Mouse (Mus musculus) limb, embryonic 13.5 days (tissue): Measurements from ENCODE around the gene Serpina16. TPM values are rescaled to one million over a fixed set of nuclear protein-coding genes. Genes with fewer than 3 reads are reported as not detected.

Source experiments
- ATAC-seq: fragments of 200-750 bp; cut with Nextera tagmentation; 2 replicates; pipeline ENCODE4 v1.8.0; 2017; ENCODE audit warnings: low read depth, moderate number of reproducible peaks, moderate TSS enrichment; ENCODE audit not compliant: low FRiP score
- H3K27ac ChIP-seq: fragments of 300-500 bp; sonication (generic); 2 replicates; pipeline ENCODE4 v1.5.1; 2015; ENCODE audit warnings: inconsistent platforms, mild to moderate bottlenecking, moderate library complexity
- H3K27me3 ChIP-seq: fragments of 300-500 bp; sonication (generic); 2 replicates; pipeline ENCODE4 v1.6.1; 2015; ENCODE audit warnings: mild to moderate bottlenecking, inconsistent platforms
- H3K36me3 ChIP-seq: fragments of 300-500 bp; sonication (generic); 2 replicates; pipeline ENCODE4 v1.6.1; 2015; ENCODE audit warnings: inconsistent platforms, mild to moderate bottlenecking, moderate library complexity
- H3K4me1 ChIP-seq: fragments of 300-500 bp; sonication (generic); 2 replicates; pipeline ENCODE4 v1.6.1; 2015; ENCODE audit warnings: inconsistent platforms
- H3K4me2 ChIP-seq: fragments of 300-500 bp; sonication (generic); replicated peaks from 2 replicates; pipeline ENCODE4 v1.6.1; 2015; ENCODE audit warnings: inconsistent platforms, mild to moderate bottlenecking, moderate library complexity
- H3K4me3 ChIP-seq: fragments of 300-500 bp; sonication (generic); 2 replicates; pipeline ENCODE4 v1.5.1; 2015; ENCODE audit warnings: moderate library complexity, mild to moderate bottlenecking, inconsistent platforms
- H3K9ac ChIP-seq: fragments of 300-500 bp; sonication (generic); 2 replicates; pipeline ENCODE4 v1.6.1; 2015; ENCODE audit warnings: mild to moderate bottlenecking, inconsistent platforms
- H3K9me3 ChIP-seq: fragments of 300-500 bp; sonication (generic); 2 replicates; pipeline ENCODE4 v1.6.1; 2016; ENCODE audit warnings: inconsistent platforms
- WGBS: fragments of 180-500 bp; shearing (Covaris S2); methylation state at CpG from one replicate; pipeline ENCODE4 v1.1.7; 2015; 5-methylcytosine and 5-hydroxymethylcytosine counted together
- polyA plus RNA-seq: library from polyadenylated mRNA; unstranded; fragments of >200 nt; fragmentation: Nextera tagmentation; extraction: Ambion mirVana; gene quantifications from 2 replicates; pipeline ENCODE4 v1.2.1, GENCODE M21; 2015

Gene Serpina16
- polyA plus RNA-seq, result not detected in 2 replicates

- Histone ChIP-seq H3K27ac (no peak within 1 kb of the TSS), H3K4me2 (no peak within 1 kb of the TSS), H3K9ac (no peak within 1 kb of the TSS), H3K36me3 (no peaks in the 10 kb centered on the region), H3K4me3 (no peak within 1 kb of the TSS), H3K9me3 (no peaks in the 10 kb centered on the region), H3K27me3 (no peaks in the 10 kb centered on the region), H3K4me1 (no peaks in the 10 kb centered on the region)
- no peak for ATAC-seq
- WGBS, result 100% methylated on average over 1 of the region's 1 CpGs
Observed at GRCm38 (mm10) chr12:103676039-103676438, at the start of gene Serpina16. Serpina16 (minus strand) TSS chr12:103676139.

GRCm38 (mm10) chr12:103711537-103711936 is 35.6 kb upstream of the Serpina16 start:
- no peak overlapping the region for H3K4me2 ChIP-seq
- no peak overlapping the region for H3K27ac ChIP-seq
- 72% methylated on average over 3 of the region's 3 CpGs for WGBS
- no peaks in the 10 kb centered on the region for H3K9me3 ChIP-seq
- H3K27me3 ChIP-seq, result no peaks in the 10 kb centered on the region
- no peaks in the 10 kb centered on the region for H3K36me3 ChIP-seq
- H3K9ac ChIP-seq, result no peak overlapping the region
- no peaks in the 10 kb centered on the region for H3K4me1 ChIP-seq
- ATAC-seq, result no peak
- no peak overlapping the region for H3K4me3 ChIP-seq

GRCm38 (mm10) chr12:103710405-103710804 is 34.5 kb upstream of the Serpina16 start:
- H3K27ac ChIP-seq, result no peak overlapping the region
- no peak for ATAC-seq
- H3K4me3 ChIP-seq, result no peak overlapping the region
- 44% methylated on average over 1 of the region's 1 CpGs for WGBS
- H3K27me3 ChIP-seq, result no peaks in the 10 kb centered on the region
- H3K4me1 ChIP-seq, result no peaks in the 10 kb centered on the region
- no peaks in the 10 kb centered on the region for H3K9me3 ChIP-seq
- no peak overlapping the region for H3K4me2 ChIP-seq
- H3K36me3 ChIP-seq, result no peaks in the 10 kb centered on the region
- no peak overlapping the region for H3K9ac ChIP-seq

- Histone ChIP-seq H3K27ac (no peak overlapping the region), H3K4me1 (no peaks in the 10 kb centered on the region), H3K27me3 (no peaks in the 10 kb centered on the region), H3K9me3 (no peaks in the 10 kb centered on the region), H3K4me3 (no peak overlapping the region), H3K36me3 (no peaks in the 10 kb centered on the region), H3K4me2 (no peak overlapping the region), H3K9ac (no peak overlapping the region)
- no peak for ATAC-seq
- 68% methylated on average over 4 of the region's 4 CpGs for WGBS
Observed at GRCm38 (mm10) chr12:103706113-103706512, 30.2 kb upstream of the Serpina16 start.

- 69% methylated on average over 2 of the region's 2 CpGs for WGBS
- H3K9me3 ChIP-seq, result no peaks in the 10 kb centered on the region
- H3K36me3 ChIP-seq, result no peaks in the 10 kb centered on the region
Observed at GRCm38 (mm10) chr12:103705547-103705946, 29.6 kb upstream of the Serpina16 start.

GRCm38 (mm10) chr12:103700144-103700750 is 24.3 kb upstream of the Serpina16 start:
- Histone ChIP-seq H3K27ac (no peak overlapping the region), H3K36me3 (no peaks in the 10 kb centered on the region), H3K4me1 (no peaks in the 10 kb centered on the region), H3K27me3 (no peaks in the 10 kb centered on the region), H3K9ac (no peak overlapping the region), H3K4me2 (no peak overlapping the region), H3K9me3 (no peaks in the 10 kb centered on the region), H3K4me3 (no peak overlapping the region)
- ATAC-seq, result no peak
- WGBS, result 86% methylated on average over 4 of the region's 4 CpGs

More at GRCm38 (mm10) chr12:103705547-103705946, 29.6 kb upstream of the Serpina16 start:
- Histone ChIP-seq H3K27me3 (no peaks in the 10 kb centered on the region), H3K27ac (no peak overlapping the region), H3K4me1 (no peaks in the 10 kb centered on the region), H3K4me2 (no peak overlapping the region), H3K4me3 (no peak overlapping the region), H3K9ac (no peak overlapping the region)
- no peak for ATAC-seq

- WGBS, result 91% methylated on average over 8 of the region's 8 CpGs
- no peak within 1 kb of the TSS for H3K4me2 ChIP-seq
- no peak within 1 kb of the TSS for H3K27ac ChIP-seq
- no peak within 1 kb of the TSS for H3K4me3 ChIP-seq
- H3K4me1 ChIP-seq, result no peaks in the 10 kb centered on the region
- H3K27me3 ChIP-seq, result no peaks in the 10 kb centered on the region
- ATAC-seq, result no peak
- no peak within 1 kb of the TSS for H3K9ac ChIP-seq
- no peaks in the 10 kb centered on the region for H3K9me3 ChIP-seq
- no peaks in the 10 kb centered on the region for H3K36me3 ChIP-seq
Observed at GRCm38 (mm10) chr12:103695429-103695828, 19.5 kb upstream of the Serpina16 start, which contains the start of gene Serpina1f. Serpina1f (minus strand) TSS chr12:103695529.

- Histone ChIP-seq H3K9ac (no peak overlapping the region), H3K27me3 (no peaks in the 10 kb centered on the region), H3K4me2 (no peak overlapping the region), H3K4me3 (no peak overlapping the region), H3K9me3 (no peaks in the 10 kb centered on the region), H3K27ac (no peak overlapping the region), H3K4me1 (no peaks in the 10 kb centered on the region), H3K36me3 (no peaks in the 10 kb centered on the region)
- no peak for ATAC-seq
- 18% methylated on average over 3 of the region's 3 CpGs for WGBS
Observed at GRCm38 (mm10) chr12:103688221-103688814, 12.4 kb upstream of the Serpina16 start.

GRCm38 (mm10) chr12:103687021-103687420 is 11.1 kb upstream of the Serpina16 start:
- Histone ChIP-seq H3K4me2 (no peak overlapping the region), H3K4me1 (no peaks in the 10 kb centered on the region), H3K4me3 (no peak overlapping the region), H3K36me3 (no peaks in the 10 kb centered on the region), H3K9me3 (no peaks in the 10 kb centered on the region), H3K27me3 (no peaks in the 10 kb centered on the region), H3K9ac (no peak overlapping the region), H3K27ac (no peak overlapping the region)
- no peak for ATAC-seq
- 70% methylated on average over 7 of the region's 7 CpGs for WGBS

- Histone ChIP-seq H3K27me3 (no peaks in the 10 kb centered on the region), H3K4me2 (no peak overlapping the region), H3K4me1 (no peaks in the 10 kb centered on the region), H3K9ac (no peak overlapping the region), H3K9me3 (no peaks in the 10 kb centered on the region), H3K36me3 (no peaks in the 10 kb centered on the region), H3K4me3 (no peak overlapping the region), H3K27ac (no peak overlapping the region)
- ATAC-seq, result no peak; the same call in 1 of the 2 replicates
- 73% methylated on average over 3 of the region's 3 CpGs for WGBS
Observed at GRCm38 (mm10) chr12:103686050-103686449, 10.1 kb upstream of the Serpina16 start.

- H3K4me1 ChIP-seq, result no peaks in the 10 kb centered on the region
- no peak for ATAC-seq
- H3K9me3 ChIP-seq, result no peaks in the 10 kb centered on the region
- no peak overlapping the region for H3K4me2 ChIP-seq
- H3K27ac ChIP-seq, result no peak overlapping the region
- no peaks in the 10 kb centered on the region for H3K36me3 ChIP-seq
- H3K27me3 ChIP-seq, result no peaks in the 10 kb centered on the region
- H3K4me3 ChIP-seq, result no peak overlapping the region
- WGBS, result 46% methylated on average over 3 of the region's 3 CpGs
- no peak overlapping the region for H3K9ac ChIP-seq
Observed at GRCm38 (mm10) chr12:103685386-103685785, 9.4 kb upstream of the Serpina16 start.

GRCm38 (mm10) chr12:103683775-103684174 is 7.8 kb upstream of the Serpina16 start:
- no peaks in the 10 kb centered on the region for H3K27me3 ChIP-seq
- no peaks in the 10 kb centered on the region for H3K9me3 ChIP-seq
- no peak overlapping the region for H3K9ac ChIP-seq

GRCm38 (mm10) chr12:103681739-103682138 is 5.8 kb upstream of the Serpina16 start:
- Histone ChIP-seq H3K4me1 (no peaks in the 10 kb centered on the region), H3K9ac (no peak overlapping the region), H3K4me3 (no peak overlapping the region), H3K4me2 (no peak overlapping the region), H3K36me3 (no peaks in the 10 kb centered on the region), H3K9me3 (no peaks in the 10 kb centered on the region), H3K27ac (no peak overlapping the region), H3K27me3 (no peaks in the 10 kb centered on the region)
- WGBS, result 79% methylated on average over 2 of the region's 2 CpGs
- ATAC-seq, result no peak

More at GRCm38 (mm10) chr12:103683775-103684174, 7.8 kb upstream of the Serpina16 start:
- H3K4me3 ChIP-seq, result no peak overlapping the region
- no peaks in the 10 kb centered on the region for H3K36me3 ChIP-seq
- no peak overlapping the region for H3K4me2 ChIP-seq
- no peaks in the 10 kb centered on the region for H3K4me1 ChIP-seq
- 34% methylated on average over 4 of the region's 4 CpGs for WGBS
- no peak overlapping the region for H3K27ac ChIP-seq
- no peak for ATAC-seq
